Mouse (Mus musculus) thymus, adult 18-20 months (tissue): Measurements from ENCODE around the gene Acyp2.
A peak's percentile ranks its signal among the peaks of the same experiment; 100 is the strongest.

Experiments
- DNase-seq, 2 experiments: peaks; one replicate each; pipeline ENCODE4 v3.0.0; 2022; ENCODE audit warnings: mixed read lengths in 2 of 2

Acyp2 gene

GRCm38 (mm10) chr11:30578931-30579330 is 70.5 kb downstream of the Acyp2 start:
- DNase-seq, result no peak

- DNase-seq, result no peak
Measured at GRCm38 (mm10) chr11:30572790-30573395, 76.5 kb downstream of the Acyp2 start.

DNA sequence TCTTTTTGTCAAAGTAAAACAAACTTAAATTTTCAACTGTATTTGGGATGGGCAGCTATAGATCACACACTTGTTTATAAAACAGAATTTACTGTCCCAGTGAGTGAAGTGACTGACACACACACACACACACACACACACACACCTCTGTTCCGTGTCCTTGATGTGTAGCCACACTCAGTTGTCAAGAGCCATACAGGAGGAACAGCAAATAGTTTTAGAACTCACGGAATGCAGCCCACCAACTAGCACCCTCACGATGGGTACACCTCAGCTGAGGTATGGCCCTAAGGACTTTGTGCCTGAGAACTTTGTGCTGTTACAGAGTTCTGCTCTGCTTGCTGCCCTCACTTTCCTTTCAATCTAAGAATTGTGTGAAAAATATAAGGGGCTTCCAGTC is 78.8 kb downstream of the Acyp2 start:
- no peak for DNase-seq

- no peak for DNase-seq
Measured at GRCm38 (mm10) chr11:30560215-30560614, 89.2 kb downstream of the Acyp2 start.

DNA sequence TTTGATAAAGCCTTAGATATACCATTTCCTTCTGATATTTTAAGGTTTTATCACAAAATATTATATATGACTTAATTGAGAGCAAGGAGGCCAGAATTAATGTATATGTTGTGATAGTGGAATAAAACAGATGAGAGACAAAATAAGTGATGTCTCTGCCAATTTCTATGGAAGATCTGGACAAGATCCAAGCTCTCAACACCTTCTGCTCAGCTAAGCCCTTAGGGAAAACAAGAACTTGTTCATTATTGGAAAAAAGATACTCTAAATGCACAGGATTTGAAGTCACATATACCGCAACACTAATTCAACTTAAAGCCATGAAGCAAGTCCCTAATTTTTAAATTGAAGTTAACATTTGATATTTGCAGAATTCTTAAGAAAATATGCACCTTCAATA is 96.0 kb downstream of the Acyp2 start:
- DNase-seq, result no peak

GRCm38 (mm10) chr11:30517133-30517532 is 132.3 kb downstream of the Acyp2 start:
- DNase-seq, result no peak

DNA sequence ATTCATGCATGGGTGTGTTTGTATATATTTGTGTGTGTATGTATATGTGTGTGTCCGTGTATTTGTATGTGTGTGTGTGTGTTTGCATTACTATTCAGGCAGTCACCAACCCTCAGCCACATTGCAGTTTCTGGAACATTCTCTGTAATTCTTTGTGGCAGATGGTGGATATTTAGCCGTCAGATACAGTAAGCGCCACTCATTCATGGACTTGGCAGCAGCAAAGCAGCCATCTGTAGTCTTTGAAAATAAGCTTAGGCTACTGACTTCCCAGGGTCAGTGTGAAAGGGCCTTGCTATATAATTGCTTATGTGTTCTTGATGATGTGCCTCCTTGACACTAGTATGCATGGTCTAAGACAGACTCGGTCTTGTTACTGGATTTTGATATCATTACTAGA is 141.2 kb downstream of the Acyp2 start:
- no peak for DNase-seq

GRCm38 (mm10) chr11:30498738-30499355 is 150.5 kb downstream of the Acyp2 start:
- no peak for DNase-seq

DNA sequence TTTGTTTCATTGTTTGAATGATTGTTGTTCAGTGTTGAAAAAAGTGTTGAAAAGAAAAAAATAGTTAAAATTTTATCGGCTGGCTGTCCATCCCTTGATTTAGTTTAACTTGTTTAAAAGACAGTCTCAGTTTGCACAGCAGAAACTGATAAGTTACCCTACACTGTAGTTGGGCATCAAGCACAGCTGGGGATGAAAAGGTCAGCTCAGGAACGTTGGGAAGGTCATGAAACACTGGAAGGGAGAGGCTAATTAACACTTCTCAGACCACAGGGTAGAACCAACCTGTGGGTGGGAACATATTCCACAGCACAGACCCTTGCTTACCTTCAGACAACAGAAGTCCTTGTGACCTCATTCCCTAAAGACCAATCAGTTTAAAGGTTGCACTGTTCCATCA is 152.2 kb downstream of the Acyp2 start:
- DNase-seq, result no peak

- DNase-seq, result no peak
Measured at GRCm38 (mm10) chr11:30491515-30492260, 157.7 kb downstream of the Acyp2 start.

- DNase-seq, result no peak
Measured at GRCm38 (mm10) chr11:30488183-30488582, 161.2 kb downstream of the Acyp2 start.

DNA sequence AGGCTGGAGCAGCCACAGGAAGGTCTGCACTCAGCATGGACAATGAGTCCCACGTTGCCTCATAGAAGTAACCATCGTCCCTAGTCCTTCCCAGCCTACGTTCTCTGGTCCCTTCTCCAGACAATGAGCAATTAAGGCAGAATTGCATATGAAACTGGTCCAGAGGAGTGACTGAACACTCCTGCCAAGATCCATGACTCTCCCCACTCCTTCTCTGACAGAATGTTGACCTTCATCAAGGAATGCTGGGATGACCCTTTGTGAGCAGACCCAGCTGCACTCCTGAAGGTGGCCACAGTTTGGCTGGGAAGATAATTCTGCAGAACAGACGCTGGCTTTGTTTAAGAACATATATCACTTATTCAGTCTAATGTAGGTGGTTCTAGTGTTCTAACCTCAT is 166.1 kb downstream of the Acyp2 start:
- DNase-seq, result no peak

DNA sequence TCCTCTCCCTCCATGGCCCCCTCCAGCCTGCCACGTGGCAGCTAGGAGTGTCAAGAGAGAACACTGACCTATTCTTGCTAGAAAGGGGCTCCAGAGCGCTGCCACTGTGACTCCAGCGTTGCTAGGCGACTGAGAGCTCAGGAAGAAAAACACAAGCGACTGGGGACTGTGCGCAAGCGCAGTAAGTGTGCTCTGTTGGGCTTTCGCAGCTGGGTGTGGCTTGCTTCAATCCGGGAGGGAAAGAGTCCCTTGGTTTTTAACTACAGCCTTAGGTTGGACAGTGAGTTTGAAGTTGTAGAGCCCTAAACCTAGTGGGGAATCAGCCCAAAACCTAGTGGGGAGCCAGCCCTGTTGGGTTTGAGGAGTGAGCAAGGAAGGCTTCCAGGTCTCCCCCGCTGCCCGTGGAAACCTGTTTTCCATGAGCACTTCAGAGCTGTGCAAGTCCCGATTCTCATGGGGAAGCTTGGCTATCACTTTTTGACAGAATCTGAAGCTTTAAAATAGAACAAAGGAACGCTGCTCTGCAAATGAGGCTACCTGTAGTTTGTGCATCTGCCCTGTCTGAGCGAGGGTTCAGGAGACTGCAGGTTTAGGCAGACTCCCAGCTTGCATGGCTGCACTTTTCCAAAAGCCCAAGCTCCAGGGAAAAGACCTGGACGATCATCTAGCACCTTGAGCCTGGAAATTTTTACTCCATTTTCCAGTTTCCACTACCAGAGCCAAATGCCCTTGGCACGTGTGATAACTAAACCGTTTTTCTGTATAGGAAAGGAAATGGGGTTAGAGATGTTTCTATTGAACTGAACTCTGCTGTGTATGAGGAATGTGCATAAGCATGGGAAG is 177.4 kb downstream of the Acyp2 start, which contains the start of gene 4930505A04Rik:
Gene 4930505A04Rik, minus strand, starts transcription at position 77 of the 843 bp plus-strand sequence.
- DNase-seq, result peak; percentile 3 to 9

DNA sequence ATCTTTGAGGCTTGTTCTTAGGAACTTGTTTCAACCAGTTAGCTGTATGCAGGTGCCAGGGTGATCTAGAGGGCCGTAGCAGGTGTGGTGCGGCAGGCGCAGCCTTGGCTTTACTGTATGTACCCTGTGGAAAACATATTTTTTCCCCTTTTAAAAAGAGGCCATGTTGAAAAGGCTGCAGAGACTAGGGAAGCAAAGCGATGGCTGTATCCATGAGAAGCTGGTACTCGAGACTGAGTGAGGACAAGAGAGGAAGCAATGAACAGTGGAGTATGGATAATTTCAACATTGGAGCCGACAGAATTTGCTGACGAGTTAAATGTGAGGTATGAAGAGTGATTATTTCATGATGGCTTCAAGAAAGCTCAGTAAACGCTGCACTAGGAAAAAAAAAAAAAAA is 178.2 kb downstream of the Acyp2 start:
- DNase-seq, result no peak
